Comparison of ENCODE assay signal across 9 mouse cellular contexts in genomic region chr2:137732410-137732809, GRCm38 (mm10).
DNase-seq lines count a peak whose midpoint lies in the region; TF ChIP-seq lines count a peak whose summit lies in the region.
"Had no signal": no experiment of that assay in that cellular context is flagged by ENCODE, and none has a peak within 500 bp of the region (broad histone marks: within the 10 kb centered on the region; RNA-seq: fewer than 3 reads in every experiment).

No protein-coding gene starts in this region.

- H3K27ac ChIP-seq in gastrocnemius, adult 2 months, result no peak overlapping the region
- H3K27ac ChIP-seq: heart, embryonic 15.5 days had no signal

- peak; percentile 78 for TF ChIP-seq CTCF in gastrocnemius, adult 2 months (IDR thresholded peaks at IDR 0.05)
- peak; percentile 46; the same call in 1 of the 2 replicates for TF ChIP-seq CTCF in lung, adult 2 months (IDR thresholded peaks at IDR 0.05; ENCODE audit: insufficient read depth, low read length)

- 5% methylated on average over 2 of the region's 2 CpGs for WGBS in lung, adult 2 months

- no peak for TF ChIP-seq POLR2A in lung, adult 2 months (IDR thresholded peaks at IDR 0.05; ENCODE audit: borderline replicate concordance, extremely low read depth, low read depth, low read length)

- intact Hi-C loops in gastrocnemius, adult 2 months (cut with DNase I), result loop anchor here (5.0 to 10.0 kb wide), 4 partner anchors 212 to 820 kb away; partner anchors contain the start of gene Jag1

- peak; percentile 28 for DNase-seq in gastrocnemius, adult 2 months
- no peak for DNase-seq in gastrocnemius, postnatal 4 days (ENCODE audit: low spot score in 2 of 2)
- peak; percentile 16 for DNase-seq in 416B (ENCODE audit: low read depth)
- peak; percentile 12 for DNase-seq in cerebellum, adult 11-12 months
- DNase-seq in heart, postnatal 4 days, result peak; percentile 36
- DNase-seq in lung, adult 2 months, result no peak
- no peak for DNase-seq in urinary bladder, postnatal 25 days (ENCODE audit: low spot score)
- DNase-seq in thymus, postnatal 4 days, result no peak

- H3K4me1 ChIP-seq in lung, adult 2 months (ENCODE audit: control insufficient read depth, insufficient read depth, low read length), result no peaks in the 10 kb centered on the region; the same call in 1 of the 2 replicates
- H3K4me1 ChIP-seq: heart, embryonic 15.5 days had no signal

- H3K4me3 ChIP-seq in gastrocnemius, adult 2 months, result no peak overlapping the region
- H3K4me3 ChIP-seq in lung, adult 2 months (replicated peaks; ENCODE audit: extremely low read depth, low read depth, low read length), result no peak overlapping the region
- H3K4me3 ChIP-seq: heart, embryonic 15.5 days had no signal

Comparison
In these comparisons a context has a peak if more than half of its experiments do, and no peak if none do; other contexts are left out.
1. DNase-seq: peak in gastrocnemius, adult 2 months (single experiment), 416B (single experiment), cerebellum, adult 11-12 months (single experiment) and heart, postnatal 4 days (single experiment); none in gastrocnemius, postnatal 4 days (0 of 2), lung, adult 2 months (single experiment), urinary bladder, postnatal 25 days (single experiment) and thymus, postnatal 4 days (single experiment).